Comparison of ENCODE assay signal across 13 mouse cellular contexts in the genomic region with DNA sequence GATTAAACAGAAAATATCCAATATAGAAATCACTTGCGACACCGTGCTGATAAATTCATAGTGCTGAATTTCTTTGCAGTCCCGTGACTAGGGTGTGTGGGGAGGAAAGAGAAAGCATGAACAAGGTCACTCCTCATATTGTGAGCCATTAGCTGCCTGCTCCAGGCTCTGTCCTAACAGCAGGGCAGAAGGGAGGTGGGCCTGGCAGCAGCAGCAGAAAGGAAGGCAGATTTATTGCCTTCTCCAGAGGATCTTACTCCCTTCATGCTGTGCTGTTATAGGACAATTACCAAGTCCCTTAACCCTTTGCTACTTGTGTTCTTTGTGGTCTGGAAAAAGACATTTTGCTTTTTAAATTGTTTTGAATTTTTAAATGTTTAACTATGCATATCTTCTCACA.
DNase-seq lines count a peak whose midpoint lies in the region; ATAC-seq and TF ChIP-seq lines count a peak whose summit lies in the region.
"Had no signal": no experiment of that assay in that cellular context is flagged by ENCODE, and none has a peak within 500 bp of the region (broad histone marks: within the 10 kb centered on the region; RNA-seq: fewer than 3 reads in every experiment).

No protein-coding gene starts in this region.

- H3K9ac ChIP-seq in kidney, postnatal 0 days (ENCODE audit: low read depth, low read length), result no peak overlapping the region
- no peak overlapping the region for H3K9ac ChIP-seq in hindbrain, embryonic 14.5 days
- 0 out of 2 replicates have a peak overlapping the region, but pooled peaks have one; percentile 38 for H3K9ac ChIP-seq in neural tube, embryonic 13.5 days
- H3K9ac ChIP-seq: liver, embryonic 12.5 days had no signal

- H3K36me3 ChIP-seq in kidney, postnatal 0 days (ENCODE audit: insufficient read depth, low read length), result no peaks in the 10 kb centered on the region
- H3K36me3 ChIP-seq in hindbrain, embryonic 14.5 days (replicated peaks; ENCODE audit: control insufficient read depth, insufficient read depth), result no peaks in the 10 kb centered on the region
- no peaks in the 10 kb centered on the region for H3K36me3 ChIP-seq in neural tube, embryonic 13.5 days
- H3K36me3 ChIP-seq: forebrain, embryonic 10.5 days; liver, embryonic 12.5 days had no signal

- no peaks in the 10 kb centered on the region for H3K4me1 ChIP-seq in kidney, postnatal 0 days (replicated peaks; ENCODE audit: insufficient read depth, low read length)
- peaks cover 17% of the 10 kb centered on the region for H3K4me1 ChIP-seq in hindbrain, embryonic 14.5 days (replicated peaks; ENCODE audit: control insufficient read depth, insufficient read depth, low read length)
- H3K4me1 ChIP-seq in neural tube, embryonic 13.5 days (replicated peaks), result peaks cover 25% of the 10 kb centered on the region
- H3K4me1 ChIP-seq: forebrain, embryonic 10.5 days; liver, embryonic 12.5 days had no signal

- H3K9me3 ChIP-seq in kidney, postnatal 0 days (replicated peaks; ENCODE audit: low read length), result no peaks in the 10 kb centered on the region
- no peaks in the 10 kb centered on the region for H3K9me3 ChIP-seq in hindbrain, embryonic 14.5 days (ENCODE audit: control insufficient read depth, low read length)
- no peaks in the 10 kb centered on the region for H3K9me3 ChIP-seq in neural tube, embryonic 13.5 days
- H3K9me3 ChIP-seq: forebrain, embryonic 10.5 days; liver, embryonic 12.5 days had no signal

- 23% methylated on average over 3 of the region's 3 CpGs for WGBS in kidney, postnatal 0 days
- WGBS in hindbrain, embryonic 14.5 days, result 37% methylated on average over 3 of the region's 3 CpGs
- WGBS in neural tube, embryonic 13.5 days, result 9% methylated on average over 3 of the region's 3 CpGs

- no peak overlapping the region for H3K4me3 ChIP-seq in kidney, postnatal 0 days (replicated peaks; ENCODE audit: low read depth, low read length)
- H3K4me3 ChIP-seq in hindbrain, embryonic 14.5 days (replicated peaks; ENCODE audit: low read length), result no peak overlapping the region
- H3K4me3 ChIP-seq in neural tube, embryonic 13.5 days, result no peak overlapping the region
- H3K4me3 ChIP-seq: forebrain, embryonic 10.5 days; liver, embryonic 12.5 days had no signal

- no peak for TF ChIP-seq CTCF in kidney, postnatal 0 days (IDR thresholded peaks at IDR 0.05; ENCODE audit: low read depth)

- H3K27ac ChIP-seq in kidney, postnatal 0 days, result no peak overlapping the region
- H3K27ac ChIP-seq in hindbrain, embryonic 14.5 days, result peak overlapping the region; percentile 68
- peak overlapping the region; percentile 83 for H3K27ac ChIP-seq in neural tube, embryonic 13.5 days (replicated peaks)
- H3K27ac ChIP-seq: forebrain, embryonic 10.5 days; liver, embryonic 12.5 days had no signal

- DNase-seq in adrenal gland, postnatal 14 days, result peak; percentile 34
- no peak for DNase-seq in adrenal gland, adult 18-20 months (ENCODE audit: low spot score in 2 of 2)
- peak; percentile 81 for DNase-seq in kidney, postnatal 0 days (ENCODE audit: low spot score)
- DNase-seq in kidney, adult 8-10 months, result no peak
- peak; percentile 36 for DNase-seq in hindbrain, embryonic 14.5 days (ENCODE audit: low spot score)
- DNase-seq in gastrocnemius, adult 8-10 months (ENCODE audit: low spot score in 2 of 2), result no peak
- DNase-seq: heart, adult 11 months; lung, postnatal 4 days; thymus, adult 18-20 months had no signal

- ATAC-seq in kidney, postnatal 0 days (replicated peaks; ENCODE audit: low FRiP score, low read depth), result peak; percentile 71
- ATAC-seq in hindbrain, embryonic 14.5 days (ENCODE audit: low FRiP score), result peak; percentile 86; the same call in 1 of the 2 replicates
- ATAC-seq in neural tube, embryonic 13.5 days (ENCODE audit: low read depth), result peak; percentile 95
- ATAC-seq in CD4-positive, CD25-positive, alpha-beta regulatory T cell, adult 4 months, result no peak
- ATAC-seq: liver, embryonic 12.5 days had no signal

- H3K27me3 ChIP-seq in kidney, postnatal 0 days (ENCODE audit: insufficient read depth, low read length), result no peaks in the 10 kb centered on the region
- no peaks in the 10 kb centered on the region for H3K27me3 ChIP-seq in hindbrain, embryonic 14.5 days (ENCODE audit: control insufficient read depth, insufficient read depth, low read length)
- no peaks in the 10 kb centered on the region for H3K27me3 ChIP-seq in neural tube, embryonic 13.5 days
- H3K27me3 ChIP-seq: liver, embryonic 12.5 days had no signal

- H3K4me2 ChIP-seq in kidney, postnatal 0 days (ENCODE audit: low read length), result no peak overlapping the region
- no peak overlapping the region for H3K4me2 ChIP-seq in hindbrain, embryonic 14.5 days (replicated peaks)
- H3K4me2 ChIP-seq in neural tube, embryonic 13.5 days, result peak overlapping the region; percentile 39
- H3K4me2 ChIP-seq: liver, embryonic 12.5 days had no signal

Comparison
In these comparisons a context has a peak if more than half of its experiments do, and no peak if none do; other contexts are left out.
1. DNase-seq: peak in adrenal gland, postnatal 14 days (single experiment), kidney, postnatal 0 days (single experiment) and hindbrain, embryonic 14.5 days (single experiment); none in adrenal gland, adult 18-20 months (0 of 2), kidney, adult 8-10 months (0 of 2) and gastrocnemius, adult 8-10 months (0 of 2).